Mouse (Mus musculus) liver, embryonic 18 days (tissue): ENCODE measurements around the gene Gabpa. TPM values are rescaled to one million over a fixed set of nuclear protein-coding genes. Genes with fewer than 3 reads are reported as not detected.

ENCODE experiments used
- polyA plus RNA-seq: library from polyadenylated mRNA; depleted of rRNA; stranded (reverse); fragments of >200 nt; gene quantifications from 2 replicates; pipeline ENCODE4 v1.2.3, GENCODE M21; 2012; rRNA removed

The Gabpa gene
- 10.9 and 11.4 TPM in 2 replicates for polyA plus RNA-seq

GRCm38 (mm10) chr16:84834745-84835440, at the start of gene Gabpa:
Gene Gabpa, plus strand, starts transcription at chr16:84834925.

GRCm38 (mm10) chr16:84835441-84835822, 707 bp downstream of the Gabpa start, which contains the start of gene Atp5j:
Gene Atp5j, minus strand, starts transcription at chr16:84835625.

Other genes with a start within 250 kb of the Gabpa start
- gene Mrpl39, start 99.2 kb upstream of the Gabpa start, polyA plus RNA-seq, result 17.1 and 21.9 TPM in 2 replicates
- 3.8 and 4.2 TPM in 2 replicates for gene Jam2, start 60.8 kb upstream of the Gabpa start, polyA plus RNA-seq
- gene Atp5j, start 700 bp downstream of the Gabpa start, polyA plus RNA-seq, result 215 and 224 TPM in 2 replicates